Mouse (Mus musculus) erythroid progenitor cell, adult 5-6 weeks (primary cell): Measurements from ENCODE around the gene Dnajb14. TPM values are rescaled to one million over a fixed set of nuclear protein-coding genes. Genes with fewer than 3 reads are reported as not detected.
"Not testable (repeated sequence)": the region's sequence is repeated elsewhere in the genome, so short reads cannot be mapped to it uniquely, and the experiment has no call there.

Experiments
- ATAC-seq: replicated peaks from 2 replicates; pipeline ENCODE4 v1.8.0; 2016; ENCODE audit warnings: moderate number of reproducible peaks, mild to moderate bottlenecking, moderate TSS enrichment, inconsistent platforms; ENCODE audit not compliant: poor library complexity, low FRiP score, severe bottlenecking
- total RNA-seq, 2 experiments: library from RNA; stranded (forward) in 1 of 2; stranded (reverse) in 1 of 2; fragments of 150-400 nt in 1 of 2; fragments of 186-747, 209-891 nt in 1 of 2; gene quantifications; 2 replicates each; pipeline versions ENCODE4 v1.2.3 to v1.2.4; 2015 to 2017; ENCODE audit warnings: low replicate concordance in 2 of 2

Gene Dnajb14
- total RNA-seq, 2 experiments from 2014 or later = 4.1 to 5.0 TPM

DNA sequence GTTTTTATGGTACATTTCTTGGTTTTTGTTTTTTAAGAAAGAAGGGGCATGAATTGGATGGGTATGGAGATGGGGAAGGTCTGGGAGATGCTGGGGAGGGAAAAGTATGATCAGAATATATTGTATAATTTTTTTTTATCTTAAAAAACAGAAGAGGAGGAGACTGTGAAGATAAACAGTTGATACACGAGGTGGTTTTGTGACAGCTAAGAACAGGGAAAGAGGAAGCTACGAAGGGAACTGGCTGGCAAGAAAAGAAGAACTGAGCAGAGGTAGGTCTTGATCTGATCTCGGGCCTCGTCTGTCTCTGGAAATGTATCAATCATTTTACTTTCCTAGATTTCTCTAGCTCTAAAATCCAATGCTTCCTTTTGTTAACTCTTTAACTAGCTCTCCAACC lies 80.0 kb downstream of the Dnajb14 start:
- ATAC-seq = no peak

DNA sequence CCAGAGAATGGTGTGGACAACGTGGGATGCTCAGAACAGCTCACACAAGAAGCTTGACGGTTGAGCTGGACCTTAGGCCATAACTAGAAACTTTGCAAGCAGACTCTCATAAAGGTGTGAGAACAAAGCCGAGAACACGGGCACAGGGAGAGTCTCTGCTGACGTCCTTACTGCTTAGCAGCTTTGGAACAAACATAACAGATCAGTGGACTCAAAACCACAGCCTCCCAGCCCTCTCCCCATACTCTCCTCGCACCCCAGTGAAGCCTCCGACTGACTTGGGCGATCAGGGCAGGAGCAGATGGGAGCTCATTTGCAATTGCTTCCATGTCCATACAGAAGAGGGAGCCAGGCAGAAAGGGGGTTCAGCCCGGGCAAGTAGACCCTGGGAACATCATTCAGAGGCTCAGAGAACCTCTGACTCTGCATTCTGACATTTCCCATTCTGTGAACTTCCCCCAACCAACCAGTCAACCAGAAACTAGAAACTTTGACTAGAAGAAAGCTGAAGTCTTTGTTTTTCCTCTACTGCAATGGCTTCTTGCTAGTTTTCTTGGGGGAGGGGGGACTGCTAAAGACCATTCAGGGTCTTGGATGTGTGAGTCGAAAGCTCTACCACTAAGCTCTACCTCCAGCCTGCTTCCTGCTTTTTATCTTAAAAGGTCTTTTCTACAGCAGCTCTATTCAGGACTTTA lies 82.9 kb downstream of the Dnajb14 start:
- no peak for ATAC-seq

GRCm38 (mm10) chr3:137951302-137951701 lies 83.8 kb downstream of the Dnajb14 start:
- not testable (repeated sequence) for ATAC-seq

DNA sequence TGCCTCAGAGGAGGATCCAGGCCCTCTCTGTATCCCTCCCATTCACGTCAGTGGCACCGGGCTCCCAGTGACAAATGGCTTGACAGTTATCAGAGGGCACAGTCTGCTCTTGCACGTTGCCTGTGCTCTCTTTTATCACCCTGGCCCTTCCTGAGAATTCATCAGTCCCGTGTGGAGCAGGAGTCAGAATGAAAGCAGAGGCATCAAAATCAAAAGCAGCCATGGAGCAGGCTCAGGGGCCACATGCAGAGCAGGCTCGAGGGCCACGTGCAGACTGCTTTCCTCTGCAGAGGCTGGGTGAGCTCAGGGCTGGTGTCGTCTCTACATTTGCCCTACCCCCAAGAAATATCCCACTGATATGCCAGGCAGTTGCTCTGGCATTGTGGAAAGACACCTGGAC lies 84.3 kb downstream of the Dnajb14 start:
- peak; percentile 80 for ATAC-seq

DNA sequence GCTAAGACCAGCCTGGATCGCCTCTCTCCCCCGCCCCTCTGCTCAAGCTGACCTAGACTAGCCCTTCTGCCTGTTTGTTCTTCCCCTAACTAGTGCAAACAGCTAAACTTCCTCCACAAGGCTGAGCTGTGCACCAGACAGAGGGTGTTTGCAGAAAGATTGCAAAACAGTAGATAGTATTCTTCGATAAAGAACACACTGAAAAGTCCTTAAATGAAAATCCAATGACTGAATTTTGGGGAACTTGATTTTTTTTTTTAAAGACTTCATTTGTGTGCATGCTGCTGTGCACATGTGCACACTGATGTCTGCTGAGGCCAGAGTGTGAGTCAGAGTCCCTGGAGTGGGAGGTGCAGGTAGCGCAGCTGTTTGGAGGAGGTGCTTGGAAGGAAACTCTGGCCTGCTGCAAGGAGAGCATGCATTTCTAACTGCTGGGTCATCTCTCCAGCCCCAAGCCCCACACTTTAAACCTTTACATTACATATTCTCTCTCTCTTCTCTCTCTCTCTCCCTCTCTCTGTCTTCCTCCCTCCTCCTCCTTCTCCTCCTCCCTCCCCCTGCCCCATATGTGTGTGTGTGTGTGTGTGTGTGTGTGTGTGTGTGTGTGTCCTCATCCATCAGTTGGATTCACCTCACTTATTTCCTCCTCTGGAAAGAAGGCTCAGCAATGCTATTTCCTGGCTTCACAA lies 84.9 kb downstream of the Dnajb14 start:
- ATAC-seq = peak; percentile 59

GRCm38 (mm10) chr3:137952914-137953880 lies 85.7 kb downstream of the Dnajb14 start:
- ATAC-seq = no peak; the same call in 1 of the 2 replicates

DNA sequence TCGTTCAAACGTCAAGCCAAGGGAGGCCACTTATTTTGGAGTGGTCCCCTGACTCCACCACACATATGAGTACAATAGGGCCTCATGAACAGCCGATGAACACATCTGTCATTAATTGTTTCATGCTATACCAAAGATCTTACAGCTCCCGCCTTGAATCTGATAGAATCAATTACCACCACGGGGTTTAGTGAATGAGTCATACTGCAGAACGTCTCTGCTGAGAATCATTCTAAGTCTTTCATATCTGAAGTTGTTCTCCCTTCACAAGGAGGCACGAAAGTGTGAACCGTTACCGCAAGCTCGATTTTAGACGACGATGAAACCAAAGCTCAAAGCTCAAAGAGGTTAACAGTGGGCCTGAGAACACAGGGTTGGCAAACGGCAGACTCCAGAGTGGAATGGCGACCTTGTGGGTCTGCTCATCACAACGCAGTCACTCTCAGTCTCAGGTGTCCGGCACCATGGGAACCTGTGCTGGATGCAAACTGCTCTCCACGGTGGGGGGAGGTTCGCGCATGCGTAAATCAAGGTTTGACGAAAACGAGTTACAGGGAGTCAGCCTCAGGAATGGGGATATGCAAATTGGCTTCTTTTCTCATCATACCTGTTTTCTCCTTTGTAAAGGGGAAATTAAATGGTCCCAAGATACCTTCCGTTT lies 86.9 kb downstream of the Dnajb14 start:
- ATAC-seq = no peak

DNA sequence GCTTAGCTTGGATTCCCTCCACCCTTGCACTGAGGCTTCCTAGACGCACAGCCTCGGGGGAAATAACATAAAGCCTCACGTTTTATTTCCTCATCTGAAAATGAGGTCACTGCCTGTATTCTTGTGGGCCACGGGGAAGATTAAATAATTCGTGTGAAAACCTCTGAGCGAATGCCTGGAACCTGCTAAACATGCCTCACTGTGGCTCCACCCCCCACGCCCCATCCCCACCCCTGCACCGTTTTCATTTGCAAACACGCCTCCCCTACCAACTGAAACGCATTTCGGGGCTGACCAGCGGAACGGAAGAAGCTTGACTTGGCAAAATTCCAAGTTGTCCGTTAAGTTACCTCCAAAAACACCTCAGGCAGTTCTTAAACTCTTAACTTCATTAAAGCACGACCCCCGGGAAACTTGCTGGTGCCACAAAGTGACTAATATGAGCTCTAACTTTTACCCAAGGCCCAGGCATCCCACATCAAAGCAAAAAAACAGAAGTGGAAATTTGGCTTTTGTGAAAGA lies 88.1 kb downstream of the Dnajb14 start:
- ATAC-seq = no peak

GRCm38 (mm10) chr3:137957864-137958263 lies 90.4 kb downstream of the Dnajb14 start:
- ATAC-seq = peak; percentile 78

DNA sequence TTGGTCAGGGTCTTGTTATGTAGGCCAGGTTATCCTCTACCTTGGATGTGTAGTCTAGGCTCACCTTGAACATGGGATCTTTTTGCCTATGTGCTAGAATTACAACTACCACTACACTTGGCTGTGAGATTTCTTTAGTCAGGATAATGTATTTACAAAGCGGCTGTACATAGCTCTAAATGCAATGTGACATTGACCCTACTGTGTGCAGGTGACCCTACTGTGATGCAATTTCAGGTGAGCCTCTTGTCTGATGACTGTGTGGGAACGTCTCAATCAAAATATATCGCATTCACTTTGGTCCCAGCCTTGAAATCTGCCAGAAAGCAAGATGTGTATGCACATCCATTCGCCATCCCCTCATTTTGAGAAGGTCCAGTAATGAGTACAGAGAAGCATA lies 90.9 kb downstream of the Dnajb14 start:
- ATAC-seq = no peak

GRCm38 (mm10) chr3:137959456-137959855 lies 92.0 kb downstream of the Dnajb14 start:
- no peak for ATAC-seq

- peak; percentile 59 for ATAC-seq
These were observed 94.4 kb downstream of the Dnajb14 start for GRCm38 (mm10) chr3:137961736-137962385.

GRCm38 (mm10) chr3:137963508-137963907 lies 96.0 kb downstream of the Dnajb14 start:
- no peak for ATAC-seq

DNA sequence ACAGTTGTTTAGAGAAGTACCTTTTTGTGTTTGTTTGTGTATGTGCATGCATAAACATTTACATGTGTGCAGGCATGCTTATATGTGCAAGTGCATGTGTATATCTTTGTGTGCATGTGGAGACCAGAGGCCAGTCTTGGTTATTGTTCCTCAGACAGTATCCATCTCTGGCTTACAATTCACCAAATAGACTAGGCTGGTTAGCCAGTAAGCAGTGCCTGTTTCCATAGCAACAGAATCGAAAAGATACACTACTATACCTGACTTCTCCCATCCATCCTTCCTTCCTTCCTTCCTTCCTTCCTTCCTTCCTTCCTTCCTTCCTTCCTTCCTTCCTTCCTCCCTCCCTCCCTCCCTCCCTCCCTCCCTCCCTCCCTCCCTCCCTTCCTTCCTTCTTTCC lies 96.5 kb downstream of the Dnajb14 start:
- ATAC-seq = not testable (repeated sequence)

Other genes starting within 250 kb of the Dnajb14 start
- gene Ddit4l, start 246.1 kb upstream of the Dnajb14 start, total RNA-seq (2015; ENCODE audit: low replicate concordance) = not detected in 2 replicates
- gene Ddit4l, start 246.1 kb upstream of the Dnajb14 start, total RNA-seq (2017; ENCODE audit: low replicate concordance) = 0.39 TPM in 1 of 2 replicates, not detected in the other
- not detected in 2 replicates for gene Gm21962, start 196.2 kb upstream of the Dnajb14 start, total RNA-seq (2015; ENCODE audit: low replicate concordance)
- 0.77 TPM in 1 of 2 replicates, not detected in the other for gene Gm21962, start 196.2 kb upstream of the Dnajb14 start, total RNA-seq (2017; ENCODE audit: low replicate concordance)
- 951 and 1,242 TPM in 2 replicates for gene H2afz, start 3.2 kb upstream of the Dnajb14 start, total RNA-seq (2015; ENCODE audit: low replicate concordance)
- gene H2afz, start 3.2 kb upstream of the Dnajb14 start, total RNA-seq (2017; ENCODE audit: low replicate concordance) = 578 and 824 TPM in 2 replicates
- 75.0 and 88.0 TPM in 2 replicates for gene Lamtor3, start 50.8 kb downstream of the Dnajb14 start, total RNA-seq (2015; ENCODE audit: low replicate concordance)
- gene Lamtor3, start 50.8 kb downstream of the Dnajb14 start, total RNA-seq (2017; ENCODE audit: low replicate concordance) = 58.6 and 69.3 TPM in 2 replicates
- gene Dapp1, start 113.9 kb downstream of the Dnajb14 start, total RNA-seq (2015; ENCODE audit: low replicate concordance) = 22.3 and 27.7 TPM in 2 replicates
- gene Dapp1, start 113.9 kb downstream of the Dnajb14 start, total RNA-seq (2017; ENCODE audit: low replicate concordance) = 26.3 TPM in 2 replicates
- gene 1110002E22Rik, start 197.4 kb downstream of the Dnajb14 start, total RNA-seq (2015; ENCODE audit: low replicate concordance) = not detected in 2 replicates
- not detected in 2 replicates for gene 1110002E22Rik, start 197.4 kb downstream of the Dnajb14 start, total RNA-seq (2017; ENCODE audit: low replicate concordance)
- gene Gm5105, start 199.7 kb downstream of the Dnajb14 start, total RNA-seq (2015; ENCODE audit: low replicate concordance) = not detected in 2 replicates
- not detected in 2 replicates for gene Gm5105, start 199.7 kb downstream of the Dnajb14 start, total RNA-seq (2017; ENCODE audit: low replicate concordance)